Mouse (Mus musculus) skeletal muscle tissue, postnatal 0 days (tissue): ENCODE measurements around the gene Nell2. TPM values are rescaled to one million over a fixed set of nuclear protein-coding genes. Genes with fewer than 3 reads are reported as not detected.

Source experiments
- polyA plus RNA-seq: library from polyadenylated mRNA; unstranded; fragments of >200 nt; fragmentation: Nextera tagmentation; extraction: Ambion mirVana; gene quantifications from 2 replicates; pipeline ENCODE4 v1.2.1, GENCODE M21; 2015

The Nell2 gene
- polyA plus RNA-seq: 0.87 and 2.1 TPM in 2 replicates

DNA sequence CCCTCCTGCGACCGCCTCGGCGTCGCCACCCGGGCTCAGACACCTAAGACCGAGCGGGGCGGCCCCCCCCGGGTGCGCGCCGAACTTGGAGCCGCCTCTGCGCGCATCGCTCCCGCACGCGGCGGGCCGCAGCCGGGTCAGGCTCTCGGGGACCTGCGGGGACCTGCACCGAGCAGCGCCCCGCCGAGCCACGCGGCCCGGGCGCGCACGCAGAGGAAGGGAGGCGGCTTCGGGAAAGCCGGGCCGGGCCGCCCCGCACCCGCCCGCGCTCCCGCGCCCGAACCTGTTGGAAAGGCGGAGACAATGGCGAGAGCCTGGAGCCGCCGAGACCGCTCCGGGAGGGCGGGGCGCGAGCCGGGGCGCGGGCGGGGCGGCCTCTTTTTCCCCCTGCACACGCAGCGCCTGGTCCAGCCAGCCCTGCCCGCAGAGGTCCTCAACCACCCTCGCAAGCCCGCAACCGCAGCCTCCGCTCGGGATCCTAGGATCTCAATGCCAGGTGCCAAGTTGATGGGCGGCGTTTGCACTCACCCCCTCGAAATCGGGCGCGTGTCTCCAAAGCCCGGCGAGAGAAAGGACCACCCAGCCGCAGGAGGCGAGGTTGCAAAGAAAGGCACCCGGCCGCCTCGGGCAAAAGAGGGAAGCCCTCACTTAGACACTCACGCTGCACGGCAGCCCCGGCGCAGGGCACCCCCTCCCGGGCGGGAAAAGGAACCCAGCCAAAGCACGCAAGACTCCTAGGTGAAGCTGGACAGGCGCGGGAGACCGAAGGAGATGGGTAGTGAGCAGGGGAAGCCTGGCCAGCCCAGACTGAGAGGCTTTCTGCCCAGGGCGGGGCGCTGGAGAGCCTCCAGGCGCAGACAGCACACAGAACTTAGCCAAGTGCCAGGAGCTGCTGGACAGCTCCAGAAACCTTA, at the start of gene Nell2:
Gene Nell2 (minus strand): TSS at position 612 of the 914 bp plus-strand sequence.

Other genes starting within 250 kb of the Nell2 start
- gene Dbx2, start 127.4 kb upstream of the Nell2 start, polyA plus RNA-seq: 0.10 TPM in 1 of 2 replicates, not detected in the other